Mouse (Mus musculus) Patski (cell line): Measurements from ENCODE around the gene Scd1. TPM values are rescaled to one million over a fixed set of nuclear protein-coding genes. Genes with fewer than 3 reads are reported as not detected.
A peak's percentile ranks its signal among the peaks of the same experiment; 100 is the strongest.

ENCODE experiments used
- ATAC-seq: fragments of 100-300 bp; one replicate; pipeline ENCODE4 v1.8.0; 2021
- CTCF ChIA-PET: fragments of 350-600 bp; sonication (Branson Sonifier 250); formaldehyde crosslinking; loops from one replicate; lab custom pipeline; 2022; ENCODE audit warnings: inconsistent platforms; lab: Charles Lee
- POLR2A ChIA-PET: fragments of 350-600 bp; sonication (Branson Sonifier 250); formaldehyde crosslinking; loops from one replicate; lab custom pipeline; 2022; ENCODE audit warnings: antibody characterized with exemption, inconsistent platforms; lab: Charles Lee
- DNase-seq: peaks from one replicate; pipeline ENCODE4 v3.0.0-alpha.2; 2011; ENCODE audit warnings: low read depth, low spot score
- H3K27me3 ChIP-seq: fragments of 371-371 bp; one replicate; pipeline ENCODE4 v1.5.1; 2021
- CTCF ChIP-seq: fragments of 100-300 bp; IDR thresholded peaks from one replicate; pipeline ENCODE4 v1.5.1; 2021
- in situ Hi-C: fragments of 300-500 bp; cut with MboI; formaldehyde crosslinking; loops from 3 replicates; pipeline ENCODE4 v1.11.1; 2018; ENCODE audit warnings: low pct_unique_long_range_greater_than_20kb, mixed read lengths
- polyA plus RNA-seq: library from polyadenylated mRNA; unstranded; gene quantifications from one replicate; pipeline ENCODE4 v1.2.3, GENCODE M21; 2021

Scd1 gene
- polyA plus RNA-seq, 1 experiment from 2014 or later: 2.4 TPM

DNA sequence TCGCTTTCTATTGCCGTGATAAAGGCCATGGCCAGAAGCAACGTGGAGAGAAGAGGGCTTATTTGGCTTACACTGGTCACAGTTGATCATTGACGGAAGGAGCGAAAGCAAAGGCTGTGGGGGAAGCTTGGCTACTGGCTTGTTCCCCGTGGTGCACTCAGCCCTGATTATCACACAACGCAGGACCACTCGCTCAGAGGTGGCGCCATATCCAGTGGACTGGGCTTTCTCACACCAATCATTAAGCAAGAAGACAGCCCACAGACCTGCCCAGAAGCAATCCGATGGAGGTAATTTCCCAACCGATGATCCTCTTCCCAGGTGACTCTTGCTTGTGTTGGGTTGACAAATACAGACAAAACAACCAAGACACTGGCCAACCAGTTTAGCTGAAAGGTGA lies 11.9 kb upstream of the Scd1 start:
- TF ChIP-seq CTCF: no peak
- peaks cover 28% of the 10 kb centered on the region for H3K27me3 ChIP-seq
- in situ Hi-C loops: loop anchor here (5.0 kb wide), 3 partner anchors 47 to 172 kb away; no protein-coding TSS in a partner anchor
- ChIA-PET POLR2A (no interaction called here), CTCF (interaction anchor here (1.1 to 1.7 kb wide), 3 partner anchors 56 to 174 kb away, joined by 3 to 5 read pairs (median 3); no protein-coding TSS in a partner anchor)
- DNase-seq: no peak
- no peak for ATAC-seq

GRCm38 (mm10) chr19:44418945-44419344 lies 11.3 kb upstream of the Scd1 start:
- in situ Hi-C loops: loop anchor here (5.0 kb wide), 3 partner anchors 47 to 172 kb away; no protein-coding TSS in a partner anchor
- peaks cover 29% of the 10 kb centered on the region for H3K27me3 ChIP-seq
- DNase-seq: no peak
- peak; percentile 93 for TF ChIP-seq CTCF
- CTCF ChIA-PET: interaction anchor here (0.7 to 1.7 kb wide), 12 partner anchors 10 to 173 kb away, joined by 3 to 5 read pairs (median 3); no protein-coding TSS in a partner anchor
- no peak for ATAC-seq
- POLR2A ChIA-PET: interaction anchor here (0.7 kb wide), 1 partner anchor 18 kb away, joined by 3 read pairs; no protein-coding TSS in a partner anchor

DNA sequence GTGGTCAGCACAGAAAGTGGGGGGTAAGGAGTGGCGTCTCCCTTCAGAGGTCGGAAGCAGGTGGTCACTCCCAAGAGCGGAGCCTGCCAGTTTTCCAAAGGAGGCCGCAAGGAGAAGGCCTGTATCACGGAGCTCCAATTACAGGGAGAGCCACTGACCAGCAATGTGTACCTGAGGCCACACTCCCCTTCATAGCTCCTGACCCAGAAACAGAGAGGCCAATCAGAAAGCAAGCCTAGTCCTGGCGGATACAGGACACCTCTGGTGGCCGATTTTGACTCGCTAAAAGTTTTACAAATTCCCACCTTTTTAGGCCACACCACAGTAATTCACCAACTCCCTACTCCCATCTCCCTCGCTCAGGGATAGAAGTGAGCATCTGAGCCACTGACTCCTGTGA lies 10.9 kb upstream of the Scd1 start:
- DNase-seq: no peak
- no peak for ATAC-seq
- CTCF ChIA-PET: interaction anchor here (0.7 to 1.7 kb wide), 12 partner anchors 10 to 173 kb away, joined by 3 to 5 read pairs (median 3); no protein-coding TSS in a partner anchor
- in situ Hi-C loops: loop anchor here (5.0 kb wide), 3 partner anchors 46 to 171 kb away; no protein-coding TSS in a partner anchor
- TF ChIP-seq CTCF: no peak
- POLR2A ChIA-PET: interaction anchor here (0.7 kb wide), 1 partner anchor 18 kb away, joined by 3 read pairs; no protein-coding TSS in a partner anchor
- H3K27me3 ChIP-seq: peaks cover 29% of the 10 kb centered on the region

DNA sequence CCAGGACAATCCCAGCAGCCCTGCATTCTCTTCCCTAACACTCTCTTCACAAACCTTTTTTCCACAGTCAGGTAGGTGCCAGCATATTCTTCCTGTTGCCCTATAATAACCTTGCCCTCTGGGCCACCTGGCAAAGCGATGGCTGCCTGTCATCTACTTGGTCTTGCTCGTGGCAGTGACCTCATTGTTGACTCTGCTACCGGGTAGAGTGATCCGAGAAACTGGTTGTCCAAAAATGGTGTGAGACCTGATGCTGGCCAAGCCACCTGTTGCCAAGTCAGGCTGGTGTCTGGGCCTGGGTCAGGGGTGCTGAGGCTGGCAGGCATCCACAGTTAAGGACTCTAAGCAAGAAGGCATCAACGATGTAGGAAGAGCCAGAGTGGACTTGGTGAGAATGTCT lies 10.4 kb upstream of the Scd1 start:
- ChIA-PET POLR2A (interaction anchor here (0.7 kb wide), 1 partner anchor 17 kb away, joined by 3 read pairs; no protein-coding TSS in a partner anchor), CTCF (interaction anchor here (0.7 to 1.7 kb wide), 10 partner anchors 9 to 123 kb away, joined by 3 to 5 read pairs (median 3); no protein-coding TSS in a partner anchor)
- ATAC-seq: no peak
- no peak for TF ChIP-seq CTCF
- H3K27me3 ChIP-seq: peaks cover 32% of the 10 kb centered on the region
- in situ Hi-C loops: loop anchor here (5.0 kb wide), 3 partner anchors 46 to 171 kb away; no protein-coding TSS in a partner anchor
- DNase-seq: no peak

DNA sequence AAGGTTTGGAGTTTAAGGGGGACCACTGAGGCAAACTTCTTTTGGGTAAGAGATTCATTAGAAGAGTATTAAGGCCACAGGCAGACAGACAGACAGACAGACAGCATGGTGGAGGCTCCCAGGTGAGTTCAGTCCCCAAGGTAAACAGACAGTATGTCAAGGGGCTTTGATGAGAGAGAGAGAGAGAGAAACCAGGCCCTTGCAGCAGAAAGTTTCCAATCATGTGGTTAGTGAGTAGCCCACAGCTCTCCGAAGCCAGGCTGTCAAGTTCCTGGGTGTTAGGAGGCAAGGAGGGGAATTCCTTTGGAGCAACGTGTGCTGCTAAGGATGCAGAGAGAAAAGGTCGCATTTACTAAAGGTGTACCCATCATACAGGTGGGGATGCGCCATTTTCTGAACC lies 9.8 kb upstream of the Scd1 start:
- CTCF ChIA-PET: no interaction called here
- POLR2A ChIA-PET: no interaction called here
- no peak for DNase-seq
- TF ChIP-seq CTCF: no peak
- ATAC-seq: no peak
- in situ Hi-C loops: loop anchor here (5.0 kb wide), 3 partner anchors 45 to 170 kb away; no protein-coding TSS in a partner anchor
- H3K27me3 ChIP-seq: peaks cover 34% of the 10 kb centered on the region

DNA sequence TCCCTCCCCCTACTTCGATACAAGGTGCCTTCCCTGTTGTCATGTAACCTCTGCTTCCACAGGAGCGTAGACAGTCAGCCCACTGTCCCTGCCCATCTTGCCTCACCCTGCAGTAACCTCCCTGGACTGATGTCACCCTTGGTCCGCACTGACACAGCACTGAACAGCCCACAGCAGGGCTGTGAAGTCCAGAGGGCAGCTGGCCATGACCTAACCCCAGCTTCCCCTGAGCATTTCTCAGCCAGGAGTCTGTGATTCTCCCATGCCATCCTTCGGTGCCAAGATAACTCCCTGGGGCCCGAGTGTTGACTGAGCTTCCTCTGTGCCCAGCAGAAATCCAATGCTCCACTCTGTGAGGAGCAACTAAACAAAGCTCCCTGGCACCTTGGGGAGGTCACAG lies 8.6 kb upstream of the Scd1 start:
- ChIA-PET CTCF (no interaction called here), POLR2A (no interaction called here)
- peaks cover 34% of the 10 kb centered on the region for H3K27me3 ChIP-seq
- ATAC-seq (no peak), DNase-seq (no peak)
- TF ChIP-seq CTCF: no peak
- in situ Hi-C loops: loop anchor here (5.0 kb wide), 3 partner anchors 44 to 169 kb away; no protein-coding TSS in a partner anchor

DNA sequence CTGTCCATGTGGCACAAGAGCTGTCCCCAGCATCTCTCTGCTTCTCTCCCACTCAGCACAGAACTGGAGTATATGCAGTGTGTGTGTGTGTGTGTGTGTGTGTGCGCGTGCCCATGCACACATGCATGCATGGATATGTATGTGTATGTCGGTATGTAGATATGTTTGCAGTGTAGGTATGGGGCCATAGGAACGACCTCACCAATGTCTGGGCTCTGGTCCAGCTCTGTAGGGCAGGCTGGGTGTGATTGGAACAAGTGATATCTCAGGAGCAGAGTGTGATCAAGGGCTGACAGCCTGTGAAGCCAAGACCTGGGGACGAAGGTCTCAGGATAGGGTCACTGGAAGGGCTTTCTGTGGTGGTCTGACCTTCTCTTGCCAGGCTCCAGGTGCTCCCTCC lies 7.8 kb upstream of the Scd1 start:
- ATAC-seq (no peak), DNase-seq (no peak)
- CTCF ChIA-PET: no interaction called here
- TF ChIP-seq CTCF: no peak
- in situ Hi-C loops: loop anchor here (5.0 kb wide), 3 partner anchors 43 to 168 kb away; no protein-coding TSS in a partner anchor
- POLR2A ChIA-PET: no interaction called here
- peaks cover 34% of the 10 kb centered on the region for H3K27me3 ChIP-seq

- POLR2A ChIA-PET: no interaction called here
- DNase-seq (no peak), ATAC-seq (no peak)
- no peak for TF ChIP-seq CTCF
- peaks cover 46% of the 10 kb centered on the region for H3K27me3 ChIP-seq
- in situ Hi-C loops: no loop called here
- CTCF ChIA-PET: interaction anchor here (1.5 kb wide), 1 partner anchor 15 kb away, joined by 4 read pairs; no protein-coding TSS in a partner anchor
Observed at GRCm38 (mm10) chr19:44410269-44410992, 2.8 kb upstream of the Scd1 start.

- ChIA-PET CTCF (interaction anchor here (1.2 kb wide), 1 partner anchor 10 kb away, joined by 3 read pairs; no protein-coding TSS in a partner anchor), POLR2A (no interaction called here)
- in situ Hi-C loops: no loop called here
- ATAC-seq: no peak
- no peak for TF ChIP-seq CTCF
- DNase-seq: no peak
- H3K27me3 ChIP-seq: peaks cover 47% of the 10 kb centered on the region
Observed at GRCm38 (mm10) chr19:44408595-44408994, 916 bp upstream of the Scd1 start.

DNA sequence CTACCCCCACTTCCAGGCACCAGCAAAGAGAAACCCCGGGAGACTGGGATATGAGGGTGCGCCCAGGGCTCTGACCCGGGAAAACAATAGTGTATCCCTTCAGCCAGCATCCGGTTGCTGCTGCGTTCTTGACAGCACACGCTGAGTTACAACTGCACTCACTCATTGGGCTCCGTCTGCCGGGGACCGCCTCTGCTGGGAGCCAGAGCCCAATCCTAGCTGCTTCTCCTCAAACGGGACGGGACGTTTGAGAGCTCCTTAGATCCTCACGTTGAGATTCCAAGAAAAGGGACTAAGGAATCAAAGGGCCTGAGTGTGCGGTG lies 505 bp upstream of the Scd1 start:
- no peak for ATAC-seq
- DNase-seq: no peak
- no peak for TF ChIP-seq CTCF
- ChIA-PET POLR2A (no interaction called here), CTCF (interaction anchor here (1.2 kb wide), 1 partner anchor 11 kb away, joined by 3 read pairs; no protein-coding TSS in a partner anchor)
- peaks cover 50% of the 10 kb centered on the region for H3K27me3 ChIP-seq
- in situ Hi-C loops: no loop called here

DNA sequence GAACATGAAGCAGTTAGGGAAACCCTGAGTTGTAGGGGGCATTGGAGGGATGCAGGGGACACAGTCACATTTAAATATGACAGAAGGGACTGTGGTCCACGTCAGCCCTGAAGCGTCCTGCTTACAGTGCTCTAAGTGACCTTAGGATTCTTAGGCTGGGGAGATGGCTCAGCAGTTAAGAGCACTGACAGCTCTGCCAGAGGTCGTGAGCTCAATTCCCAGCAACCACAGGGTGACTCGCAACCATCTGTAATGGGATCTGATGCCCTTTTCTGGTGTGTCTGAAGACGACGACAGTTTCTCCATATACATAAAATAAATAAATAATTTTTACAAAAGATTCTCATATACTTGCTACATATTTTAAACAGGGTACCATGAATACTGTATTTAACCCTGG lies 4.1 kb downstream of the Scd1 start:
- TF ChIP-seq CTCF: no peak
- CTCF ChIA-PET: no interaction called here

More for the DNA sequence above, 4.1 kb downstream of the Scd1 start:
- ATAC-seq (no peak), DNase-seq (no peak)
- POLR2A ChIA-PET: no interaction called here
- in situ Hi-C loops: no loop called here
- H3K27me3 ChIP-seq: peaks cover 48% of the 10 kb centered on the region
